Mouse (Mus musculus) intestine, postnatal 0 days (tissue): Measurements from ENCODE around the gene Acot3. TPM values are rescaled to one million over a fixed set of nuclear protein-coding genes. Genes with fewer than 3 reads are reported as not detected.
A peak's percentile ranks its signal among the peaks of the same experiment; 100 is the strongest.
"Not testable (repeated sequence)": the region's sequence is repeated elsewhere in the genome, so short reads cannot be mapped to it uniquely, and the experiment has no call there.

Source experiments
- ATAC-seq: fragments of 200-750 bp; cut with Nextera tagmentation; 2 replicates; pipeline ENCODE4 v1.8.0; 2017; ENCODE audit warnings: mild to moderate bottlenecking, moderate TSS enrichment, moderate library complexity
- H3K27ac ChIP-seq: fragments of 300-500 bp; sonication (generic); 2 replicates; pipeline ENCODE4 v1.5.1; 2014; ENCODE audit warnings: mild to moderate bottlenecking, low read depth, low read length, moderate library complexity
- H3K27me3 ChIP-seq: fragments of 300-500 bp; sonication (generic); replicated peaks from 2 replicates; pipeline ENCODE4 v1.6.1; 2014; ENCODE audit warnings: low read length, mixed read lengths; ENCODE audit not compliant: control insufficient read depth, insufficient read depth
- H3K36me3 ChIP-seq: fragments of 300-500 bp; sonication (generic); 2 replicates; pipeline ENCODE4 v1.6.1; 2014; ENCODE audit warnings: mild to moderate bottlenecking, moderate library complexity; ENCODE audit not compliant: control insufficient read depth, insufficient read depth
- H3K4me1 ChIP-seq: fragments of 300-500 bp; sonication (generic); replicated peaks from 2 replicates; pipeline ENCODE4 v1.6.1; 2014; ENCODE audit warnings: antibody characterized with exemption, low read length, mixed read lengths; ENCODE audit not compliant: control insufficient read depth, insufficient read depth
- H3K4me2 ChIP-seq: fragments of 300-500 bp; sonication (generic); replicated peaks from 2 replicates; pipeline ENCODE4 v1.6.1; 2014; ENCODE audit warnings: low read depth, mild to moderate bottlenecking, moderate library complexity
- H3K4me3 ChIP-seq: fragments of 300-500 bp; sonication (generic); 2 replicates; pipeline ENCODE4 v1.5.1; 2014; ENCODE audit warnings: low read depth, low read length
- H3K9ac ChIP-seq: fragments of 300-500 bp; sonication (generic); 2 replicates; pipeline ENCODE4 v1.6.1; 2014; ENCODE audit warnings: mild to moderate bottlenecking, low read depth, low read length
- H3K9me3 ChIP-seq: fragments of 300-500 bp; sonication (generic); 2 replicates; pipeline ENCODE4 v1.6.1; 2016; ENCODE audit warnings: mixed run types; ENCODE audit not compliant: control insufficient read depth
- CTCF ChIP-seq: sonication (generic); IDR thresholded peaks from 2 replicates; pipeline ENCODE4 v1.5.1; 2016; ENCODE audit warnings: low read depth, mild to moderate bottlenecking, control low read depth, antibody characterized with exemption, moderate library complexity
- WGBS: fragments of 180-500 bp; shearing (Covaris S2); extraction: QIAGEN DNeasy Blood & Tissue Kit; methylation state at CpG from one replicate; pipeline ENCODE4 v1.1.7; 2014; 5-methylcytosine and 5-hydroxymethylcytosine counted together
- polyA plus RNA-seq: library from polyadenylated mRNA; unstranded; fragments of >200 nt; fragmentation: Nextera tagmentation; extraction: Ambion mirVana; gene quantifications from 2 replicates; pipeline ENCODE4 v1.2.1, GENCODE M21; 2015

The Acot3 gene
- polyA plus RNA-seq, 1 experiment from 2014 or later: 22.5 TPM

DNA sequence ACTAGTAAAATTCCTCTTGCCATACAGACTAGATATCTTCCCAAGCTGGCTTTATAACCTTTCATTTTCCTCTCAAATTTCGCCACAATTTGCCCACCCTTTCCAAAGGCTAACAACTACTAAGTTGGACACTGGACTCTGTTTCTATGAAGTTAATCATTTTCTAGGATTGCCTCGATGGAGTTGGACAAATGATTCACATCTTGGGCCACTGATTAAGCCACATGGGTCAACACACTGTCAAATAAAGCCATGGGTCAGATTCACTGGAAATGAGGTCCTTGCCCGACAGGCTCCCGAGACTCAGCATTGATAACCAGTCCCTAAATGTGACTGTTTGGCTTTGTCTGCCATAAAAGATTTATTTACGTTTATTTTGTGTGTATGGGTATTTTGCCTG, 9.7 kb upstream of the Acot3 start:
- no peak for ATAC-seq
- WGBS: 37% methylated on average over 5 of the region's 5 CpGs
- no peak for TF ChIP-seq CTCF
- Histone ChIP-seq H3K36me3 (no peaks in the 10 kb centered on the region), H3K4me3 (no peak overlapping the region), H3K9ac (no peak overlapping the region), H3K9me3 (no peaks in the 10 kb centered on the region), H3K4me2 (0 out of 2 replicates have a peak overlapping the region, but pooled peaks have one; percentile 38), H3K27ac (0 out of 2 replicates have a peak overlapping the region, but pooled peaks have one; percentile 7), H3K27me3 (no peaks in the 10 kb centered on the region), H3K4me1 (no peaks in the 10 kb centered on the region; the same call in 1 of the 2 replicates)

DNA sequence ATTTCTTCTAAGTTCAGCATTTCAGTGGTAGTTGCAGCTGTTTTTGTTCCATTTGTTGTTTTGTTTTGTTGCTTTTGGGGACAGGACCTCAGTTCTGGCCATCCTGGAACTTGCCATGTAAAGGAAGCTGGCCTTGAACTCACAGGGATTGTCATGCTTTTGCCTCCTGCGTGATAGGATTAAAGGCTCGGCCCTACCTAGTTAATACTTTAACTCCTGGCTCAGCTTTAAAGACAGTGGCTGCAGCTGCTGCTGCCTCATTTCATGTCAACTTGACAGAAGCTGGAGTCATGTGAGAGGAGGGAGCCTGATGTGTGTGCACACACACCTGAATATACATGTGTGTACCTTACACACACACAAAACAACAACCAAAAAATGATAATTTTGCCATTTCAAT, 7.9 kb upstream of the Acot3 start:
- Histone ChIP-seq H3K4me1 (no peaks in the 10 kb centered on the region; the same call in 1 of the 2 replicates), H3K4me2 (no peak overlapping the region), H3K4me3 (no peak overlapping the region), H3K27me3 (no peaks in the 10 kb centered on the region), H3K9me3 (no peaks in the 10 kb centered on the region; the same call in 1 of the 2 replicates), H3K9ac (no peak overlapping the region), H3K27ac (no peak overlapping the region), H3K36me3 (no peaks in the 10 kb centered on the region)
- no peak for ATAC-seq
- WGBS: 41% methylated on average over 2 of the region's 2 CpGs
- no peak for TF ChIP-seq CTCF

DNA sequence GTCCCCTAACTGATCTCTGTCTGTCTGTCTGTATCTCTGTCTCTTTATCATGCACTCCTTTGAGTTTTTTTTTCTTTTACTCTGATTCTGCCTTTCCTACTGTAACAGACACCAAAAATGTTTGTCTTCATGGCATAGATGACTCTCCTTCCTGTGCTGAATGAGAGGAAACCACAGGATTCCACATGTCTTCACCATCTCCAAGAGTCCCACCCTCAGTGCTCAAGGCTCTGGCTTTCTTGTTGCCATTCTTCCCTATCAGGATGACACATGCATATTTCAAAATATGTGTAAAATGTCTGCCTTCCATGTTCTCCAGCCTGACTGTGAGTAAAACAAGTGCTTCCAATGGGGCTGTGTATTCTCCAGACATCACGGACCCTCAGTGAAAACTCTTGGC, 5.0 kb upstream of the Acot3 start:
- H3K4me3 ChIP-seq: no peak overlapping the region
- no peaks in the 10 kb centered on the region for H3K27me3 ChIP-seq
- H3K9ac ChIP-seq: no peak overlapping the region
- no peaks in the 10 kb centered on the region; the same call in 1 of the 2 replicates for H3K9me3 ChIP-seq
- whole genome bisulfite sequencing: 91% methylated on average over 1 of the region's 1 CpGs
- H3K36me3 ChIP-seq: no peaks in the 10 kb centered on the region
- no peak for ATAC-seq
- H3K4me2 ChIP-seq: no peak overlapping the region
- no peak overlapping the region for H3K27ac ChIP-seq
- no peaks in the 10 kb centered on the region; the same call in 1 of the 2 replicates for H3K4me1 ChIP-seq
- no peak for TF ChIP-seq CTCF

GRCm38 (mm10) chr12:84050744-84051143, 1.2 kb upstream of the Acot3 start:
- ATAC-seq, H3K4me1 ChIP-seq, H3K36me3 ChIP-seq, H3K4me2 ChIP-seq, H3K9me3 ChIP-seq, H3K27ac ChIP-seq, H3K27me3 ChIP-seq, H3K9ac ChIP-seq, H3K4me3 ChIP-seq: not testable (repeated sequence)
- 82% methylated on average over 5 of the region's 5 CpGs for WGBS

DNA sequence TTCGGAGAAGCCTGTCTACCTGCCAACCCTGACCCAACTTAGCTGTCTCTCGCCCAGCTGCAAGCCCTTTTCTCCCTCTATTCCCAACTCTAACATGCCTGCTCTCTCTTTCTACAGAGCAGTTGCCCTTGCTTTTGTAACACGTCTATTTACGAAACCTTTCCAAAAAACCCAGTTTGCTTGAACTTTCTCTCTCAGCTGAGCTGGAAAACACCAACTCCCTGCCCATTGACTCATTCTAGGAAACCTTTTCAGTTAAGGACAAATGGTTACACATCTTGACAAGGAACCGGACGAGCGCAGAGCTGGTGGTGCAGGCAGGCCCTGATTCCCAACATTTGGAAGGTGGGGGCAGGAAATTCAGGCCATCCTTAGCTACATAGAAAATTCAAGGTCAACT, 665 bp downstream of the Acot3 start:
- no peak for ATAC-seq

GRCm38 (mm10) chr12:84053173-84053572, 1.2 kb downstream of the Acot3 start:
- Histone ChIP-seq H3K4me1 (0 out of 2 replicates have a peak, but pooled peaks cover 4% of the 10 kb centered on the region), H3K9ac (0 out of 2 replicates have a peak overlapping the region, but pooled peaks have one; percentile 40), H3K9me3 (no peaks in the 10 kb centered on the region; the same call in 1 of the 2 replicates)

More for the DNA sequence above, 665 bp downstream of the Acot3 start:
- Histone ChIP-seq H3K9ac (no peak overlapping the region), H3K4me1 (0 out of 2 replicates have a peak, but pooled peaks cover 4% of the 10 kb centered on the region), H3K4me2 (peak overlapping the region; percentile 80; the same call in 1 of the 2 replicates), H3K27me3 (no peaks in the 10 kb centered on the region), H3K4me3 (no peak overlapping the region), H3K27ac (no peak overlapping the region; the same call in 1 of the 2 replicates), H3K9me3 (no peaks in the 10 kb centered on the region; the same call in 1 of the 2 replicates), H3K36me3 (no peaks in the 10 kb centered on the region)
- 93% methylated on average over 7 of the region's 7 CpGs for whole genome bisulfite sequencing
- TF ChIP-seq CTCF: no peak

More at GRCm38 (mm10) chr12:84053173-84053572, 1.2 kb downstream of the Acot3 start:
- 6% methylated on average over 16 of the region's 16 CpGs for WGBS
- H3K27me3 ChIP-seq: no peaks in the 10 kb centered on the region
- peak overlapping the region; percentile 35; the same call in 1 of the 2 replicates for H3K27ac ChIP-seq
- ATAC-seq: 0 out of 2 replicates have a peak, but pooled peaks have one; percentile 36
- no peak for TF ChIP-seq CTCF
- peak overlapping the region; percentile 40 for H3K4me3 ChIP-seq
- H3K36me3 ChIP-seq: no peaks in the 10 kb centered on the region
- H3K4me2 ChIP-seq: peak overlapping the region; percentile 80
